Mouse (Mus musculus): ENCODE results near the gene Tmed2.
"Not testable (repeated sequence)": the region's sequence is repeated elsewhere in the genome, so short reads cannot be mapped to it uniquely, and the experiment has no call there.

Tmed2 gene

DNA sequence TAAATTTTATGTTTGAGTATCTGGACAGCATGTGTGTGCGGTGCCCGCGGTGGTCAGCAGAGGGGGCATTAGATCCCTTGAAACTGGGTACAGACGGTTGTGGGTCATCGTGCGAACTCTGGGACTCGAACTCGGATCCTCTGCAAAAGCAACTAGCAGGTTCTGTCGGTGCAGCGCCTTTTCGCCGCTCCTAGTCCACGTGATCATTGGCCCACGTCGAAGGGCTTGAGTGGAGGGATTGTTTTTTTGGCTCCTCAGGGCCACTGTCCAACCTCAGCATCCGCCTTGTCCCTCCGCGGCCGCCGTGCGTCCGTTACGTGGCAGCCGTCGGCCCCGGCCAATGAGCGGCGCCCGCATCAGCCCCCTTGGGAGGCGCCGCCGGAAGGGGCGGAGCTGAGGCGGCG is at the start of gene Tmed2:
Gene Tmed2, plus strand, starts transcription at position 313 of the 404 bp plus-strand sequence.
- peak; percentile 94 to 95 for DNase-seq (ENCODE audit: low spot score in 2 of 2)

GRCm38 (mm10) chr5:124491732-124492131 is 48.8 kb upstream of the Tmed2 start:
- DNase-seq (ENCODE audit: low spot score in 2 of 2), result no peak

DNA sequence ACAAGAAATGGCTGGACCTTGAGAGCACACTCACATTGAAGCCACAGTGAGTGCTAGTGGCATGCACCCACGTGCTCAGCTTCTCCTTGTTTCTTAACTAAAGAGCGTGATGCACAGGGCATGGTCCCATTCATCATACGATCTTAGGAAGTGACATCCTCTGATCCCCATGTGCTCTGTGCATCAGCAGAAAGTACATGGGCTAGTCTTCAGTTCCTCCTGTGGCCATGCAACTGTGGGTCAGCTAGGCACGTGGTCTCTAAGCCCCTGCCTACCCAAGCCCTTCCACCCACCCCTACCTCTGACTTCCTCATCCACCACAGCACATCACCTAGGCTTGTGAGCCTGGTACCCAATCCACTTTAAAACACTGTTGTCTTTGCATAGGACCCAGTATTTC is 47.9 kb upstream of the Tmed2 start:
- peak; percentile 34 to 36 for DNase-seq (ENCODE audit: low spot score in 2 of 2)

DNA sequence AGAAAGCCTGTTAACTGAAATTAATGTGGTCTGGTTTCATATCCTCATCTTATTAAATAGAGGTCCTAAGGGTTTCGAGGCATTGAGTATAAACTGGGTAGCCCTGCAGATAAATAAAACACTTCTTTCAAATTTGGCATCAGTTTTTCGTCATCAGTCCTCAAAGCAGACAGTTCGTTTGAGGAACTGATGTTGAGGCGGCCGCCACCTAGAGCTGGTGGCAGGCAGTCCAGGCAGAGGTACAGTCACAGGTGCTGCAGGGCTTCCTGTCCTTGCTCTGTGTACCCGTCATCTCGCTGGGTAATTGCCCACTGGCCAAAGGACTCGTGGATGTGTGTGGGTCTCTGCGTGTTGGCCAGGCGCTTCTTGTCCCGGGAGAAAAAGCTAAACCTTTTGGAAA is 47.0 kb upstream of the Tmed2 start:
- DNase-seq (ENCODE audit: low spot score in 2 of 2), result peak; percentile 37 to 43

- DNase-seq (ENCODE audit: low spot score in 2 of 2), result no peak
These were observed 44.9 kb upstream of the Tmed2 start for GRCm38 (mm10) chr5:124495547-124495946.

DNA sequence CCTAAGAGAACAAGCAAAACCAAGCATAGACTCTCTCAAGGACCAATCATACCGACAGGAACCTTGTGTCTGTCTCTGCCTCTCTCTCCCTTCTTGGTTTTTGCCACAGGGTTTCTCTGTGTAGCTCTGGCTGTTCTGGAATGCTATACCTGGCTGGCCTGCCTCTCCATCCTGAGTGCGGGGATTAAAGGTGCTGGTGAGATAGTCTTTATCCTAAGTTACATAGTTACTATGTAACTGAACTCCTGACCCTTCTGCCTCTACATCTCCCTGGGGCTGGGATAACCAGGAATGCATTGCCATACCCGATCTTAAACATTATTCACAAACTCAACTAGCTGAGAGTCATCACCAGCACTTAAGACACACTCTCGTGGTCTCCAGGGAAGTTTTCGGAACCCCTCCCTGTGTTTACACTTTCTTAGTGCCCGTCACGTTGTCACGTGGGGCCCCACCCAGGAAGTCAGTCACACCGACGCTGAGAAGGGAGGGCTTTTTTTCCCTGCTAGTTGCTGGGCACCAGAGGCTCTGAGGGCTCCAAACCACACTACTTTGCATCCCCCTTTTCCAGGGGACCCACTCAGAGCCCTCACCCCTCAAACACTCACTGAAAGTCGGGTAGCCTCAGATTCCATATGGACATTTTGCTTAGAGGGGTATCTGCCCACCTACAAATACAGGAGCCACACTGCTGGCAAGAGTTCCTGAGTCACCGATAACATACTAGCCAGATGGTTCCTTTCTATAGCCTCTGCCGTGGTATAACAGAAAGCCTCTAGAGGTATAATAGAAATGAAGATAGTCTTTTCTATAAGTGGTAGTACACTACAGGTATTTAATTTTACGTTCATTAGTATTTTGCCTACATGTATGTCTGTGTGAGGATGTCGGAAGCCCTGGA is 43.6 kb upstream of the Tmed2 start:
- peak; percentile 55 to 60 for DNase-seq (ENCODE audit: low spot score in 2 of 2)

- DNase-seq (ENCODE audit: low spot score in 2 of 2), result peak; percentile 17 to 36
These were observed 42.1 kb upstream of the Tmed2 start for GRCm38 (mm10) chr5:124498221-124498876.

DNA sequence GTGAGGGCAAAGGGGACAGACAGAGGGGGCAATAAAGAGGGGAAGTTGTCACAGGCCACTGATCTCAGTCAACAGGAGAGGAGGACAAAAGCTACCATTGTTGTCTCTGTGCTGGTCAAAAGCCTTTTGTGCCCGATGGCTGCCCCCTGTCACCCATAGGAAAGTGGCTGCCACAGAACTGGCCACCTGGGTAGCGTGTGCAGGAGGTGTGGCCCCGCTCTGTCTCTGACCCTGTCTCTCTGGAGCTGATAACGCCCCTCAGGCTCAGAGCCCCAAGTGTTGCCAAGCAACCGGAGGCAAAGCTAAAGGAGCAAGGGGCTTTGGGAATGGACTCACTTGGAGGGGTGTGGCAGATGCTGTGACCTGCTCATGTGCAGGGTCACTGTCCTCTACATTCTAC is 41.5 kb upstream of the Tmed2 start:
- no peak for DNase-seq (ENCODE audit: low spot score in 2 of 2)

DNA sequence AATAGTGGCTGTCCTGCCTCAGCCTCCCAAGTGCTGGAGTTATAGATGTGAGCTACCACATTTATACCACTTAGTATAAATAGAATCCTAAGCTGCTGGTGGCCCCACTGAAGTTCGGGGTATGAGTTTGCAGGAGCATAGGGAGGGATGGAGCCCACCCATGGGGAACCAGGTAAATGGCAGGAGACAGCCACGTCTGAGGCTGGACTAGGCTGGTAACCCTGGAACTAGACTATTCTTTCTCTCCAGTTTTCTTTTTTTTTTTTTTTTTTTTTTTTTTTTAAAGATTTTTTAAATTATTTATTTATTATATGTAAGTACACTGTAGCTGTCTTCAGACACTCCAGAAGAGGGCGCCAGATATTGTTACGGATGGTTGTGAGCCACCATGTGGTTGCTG is 40.5 kb upstream of the Tmed2 start:
- not testable (repeated sequence) for DNase-seq (ENCODE audit: low spot score in 2 of 2)

DNA sequence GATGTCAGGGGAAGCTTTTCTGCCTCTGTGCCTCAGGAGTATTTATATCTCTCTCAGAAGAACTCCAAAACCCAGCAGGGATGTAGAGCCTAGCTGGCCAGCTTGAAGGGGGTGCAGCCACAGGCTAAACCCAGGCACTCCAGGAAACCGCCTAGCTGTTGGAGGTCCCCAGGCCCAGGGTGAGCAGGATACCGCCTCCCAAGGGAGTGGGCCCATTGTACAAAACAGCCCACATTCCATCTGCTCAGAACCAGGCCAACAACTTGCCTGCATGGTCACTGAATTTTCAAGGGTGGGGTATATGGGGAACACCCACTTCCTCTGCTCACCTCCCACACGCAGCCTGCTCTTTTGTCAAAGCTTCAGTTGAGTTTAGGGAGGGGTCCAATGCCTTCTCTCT is 39.9 kb upstream of the Tmed2 start:
- DNase-seq (ENCODE audit: low spot score in 2 of 2), result no peak

DNA sequence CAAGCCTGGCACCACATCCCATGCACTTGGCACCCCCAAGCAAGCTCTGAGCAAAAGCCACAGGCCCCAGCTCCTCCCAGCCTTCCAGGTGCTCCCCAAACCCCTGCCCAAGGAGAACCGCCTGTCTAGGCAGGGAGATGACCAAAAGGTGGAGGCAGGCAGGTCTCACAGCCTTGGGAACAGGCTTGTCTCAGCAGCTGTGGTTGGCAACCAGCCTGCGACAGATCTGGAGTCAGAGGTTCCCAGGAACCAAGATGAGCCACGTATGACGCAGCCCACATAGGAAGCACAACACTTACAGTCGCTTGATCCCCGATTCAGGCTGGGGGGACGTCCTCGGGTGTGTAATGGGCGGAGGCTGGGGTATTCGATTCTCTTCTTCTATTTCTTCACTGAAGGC is 39.0 kb upstream of the Tmed2 start:
- no peak for DNase-seq (ENCODE audit: low spot score in 2 of 2)

DNA sequence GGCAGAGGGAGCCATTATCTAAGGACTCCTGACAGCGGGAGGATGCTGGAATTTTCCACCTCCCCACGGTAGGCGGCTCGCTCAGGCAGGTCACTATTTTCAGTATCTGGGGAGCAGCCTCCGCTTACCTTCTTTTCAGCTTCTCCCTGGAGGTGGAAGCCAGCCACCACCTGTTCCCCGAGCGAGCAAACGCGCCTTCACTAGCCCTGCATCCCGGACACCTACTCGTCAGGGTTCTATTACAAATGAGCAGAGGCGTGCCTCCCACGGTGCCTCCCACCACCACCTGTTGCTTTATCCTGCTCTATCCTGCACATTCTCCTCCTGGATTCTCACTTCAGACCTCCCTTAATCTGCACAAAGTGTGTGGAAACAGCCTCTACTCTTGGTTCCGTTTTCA is 36.8 kb upstream of the Tmed2 start:
- no peak for DNase-seq (ENCODE audit: low spot score in 2 of 2)

DNA sequence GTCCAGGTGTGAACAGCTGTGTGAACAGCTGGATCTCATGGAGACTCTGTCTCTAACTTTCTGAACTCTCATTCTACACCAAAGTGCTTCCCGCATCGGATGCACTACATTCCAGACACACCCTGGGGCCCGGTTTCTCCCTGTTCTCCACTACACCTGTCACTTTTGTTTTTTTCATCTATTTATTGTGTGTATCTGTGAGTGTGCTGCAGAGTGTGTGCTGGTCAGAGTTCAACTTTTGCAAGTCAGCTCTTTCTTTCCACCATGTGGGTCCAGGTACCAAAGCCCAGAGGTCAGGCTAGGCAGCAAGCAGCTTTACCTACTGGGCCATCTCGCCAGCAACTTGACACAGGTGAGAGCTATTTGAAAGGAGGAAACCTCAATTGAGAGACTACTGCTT is 35.3 kb upstream of the Tmed2 start:
- DNase-seq (ENCODE audit: low spot score in 2 of 2), result no peak

DNA sequence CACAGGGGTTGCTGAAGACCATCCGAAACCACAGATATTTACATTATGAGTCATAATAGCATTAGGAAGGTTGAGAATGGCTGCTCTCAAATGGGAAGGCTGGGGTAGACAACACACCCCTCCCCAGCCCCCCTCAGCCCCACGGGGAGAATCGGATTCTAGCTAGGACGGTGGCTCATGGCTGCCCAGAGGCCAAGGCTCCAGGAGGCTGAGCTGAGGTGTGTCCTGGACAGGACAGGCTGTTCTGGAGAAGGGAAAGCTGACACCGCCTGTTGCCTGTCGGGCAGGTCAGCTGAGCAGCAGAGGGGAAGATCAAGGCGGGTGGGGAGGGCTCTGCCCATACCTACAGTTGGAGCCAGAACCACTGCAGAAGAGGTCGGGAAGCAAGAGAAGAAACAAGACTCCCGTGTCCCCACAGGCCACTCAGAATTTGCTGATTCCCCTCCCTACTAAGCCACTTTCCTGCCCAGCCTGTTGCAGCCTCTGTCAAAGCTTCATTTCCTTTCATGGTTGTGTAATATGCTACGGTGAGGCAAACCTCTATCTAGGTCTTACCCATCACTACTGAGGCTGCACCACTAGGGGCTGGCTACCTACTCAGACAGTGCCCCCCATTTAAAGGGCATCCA is 33.6 kb upstream of the Tmed2 start:
- no peak for DNase-seq (ENCODE audit: low spot score in 2 of 2)

- DNase-seq (ENCODE audit: low spot score in 2 of 2), result no peak
These were observed 31.3 kb upstream of the Tmed2 start for GRCm38 (mm10) chr5:124509200-124509599.

DNA sequence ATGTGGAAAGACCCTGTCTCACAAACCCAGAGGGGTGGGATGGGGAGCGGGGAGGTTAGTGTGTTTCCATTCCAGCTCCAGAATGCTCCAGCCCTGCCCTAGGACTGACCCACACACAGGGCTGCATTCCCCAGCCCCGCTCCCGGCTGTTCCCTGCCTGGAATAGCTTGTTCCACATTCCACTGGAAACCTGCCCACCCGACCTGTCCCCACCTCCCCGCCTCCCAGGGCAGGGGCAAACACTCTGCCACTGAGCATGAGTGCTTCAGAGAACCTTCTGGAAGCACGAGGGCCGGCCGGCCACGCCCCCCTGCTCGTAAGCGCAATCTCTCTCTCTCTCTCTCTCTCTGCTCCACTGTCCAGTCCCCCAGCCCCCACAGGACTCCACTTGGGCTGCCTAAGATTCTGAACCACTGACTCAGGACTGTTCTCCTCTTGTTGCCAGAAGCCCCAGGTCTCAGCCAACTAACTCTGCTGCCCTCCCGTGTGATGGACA is 30.7 kb upstream of the Tmed2 start:
- DNase-seq (ENCODE audit: low spot score in 2 of 2), result no peak

DNA sequence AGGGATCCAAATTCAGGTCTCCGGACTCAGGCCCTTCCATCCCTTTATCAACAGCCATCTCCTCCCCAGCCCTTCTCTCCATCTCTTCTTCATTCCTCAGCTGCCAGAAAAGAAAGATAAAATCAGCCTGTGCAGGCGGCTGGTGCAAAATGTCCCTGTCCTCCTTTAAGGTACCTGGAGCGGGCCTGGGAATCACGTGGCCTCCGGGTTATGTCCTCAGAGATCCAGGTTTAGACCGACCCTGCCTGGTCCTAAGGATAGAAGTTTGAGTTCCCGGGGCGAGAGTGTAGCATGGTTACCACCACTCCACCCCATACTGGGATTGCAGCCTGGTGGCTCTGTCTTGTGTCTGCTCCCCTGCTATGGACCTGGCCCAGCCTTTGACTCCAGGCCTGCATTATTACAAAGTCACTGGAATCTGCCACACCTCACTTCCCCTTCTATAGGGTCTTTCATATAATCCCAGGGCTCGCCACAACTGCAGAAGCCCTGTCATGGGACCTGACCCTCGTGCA is 29.9 kb upstream of the Tmed2 start:
- no peak for DNase-seq (ENCODE audit: low spot score in 2 of 2)

GRCm38 (mm10) chr5:124515789-124516188 is 24.7 kb upstream of the Tmed2 start:
- no peak for DNase-seq (ENCODE audit: low spot score in 2 of 2)

GRCm38 (mm10) chr5:124518648-124519047 is 21.8 kb upstream of the Tmed2 start:
- DNase-seq (ENCODE audit: low spot score in 2 of 2), result no peak

DNA sequence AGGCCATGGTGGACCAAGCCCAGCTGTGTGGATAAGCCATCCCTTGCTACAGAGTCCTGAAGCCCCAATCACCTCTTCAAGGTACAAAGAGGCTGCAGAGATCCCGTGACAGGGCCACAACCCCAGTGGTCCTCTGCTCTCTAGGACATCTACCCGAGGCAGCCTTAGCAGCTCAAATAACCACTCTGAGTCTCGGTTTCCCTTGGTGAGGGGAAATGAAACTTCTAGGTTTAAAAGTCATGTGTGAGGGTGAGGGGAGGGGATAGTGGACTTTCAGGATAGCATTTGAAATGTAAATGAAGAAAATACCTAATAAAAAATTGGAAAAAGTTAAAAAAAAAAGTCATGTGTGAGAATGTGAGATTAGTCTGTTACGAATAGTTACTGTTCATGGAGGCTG is 18.9 kb upstream of the Tmed2 start:
- peak; percentile 32 to 47 for DNase-seq (ENCODE audit: low spot score in 2 of 2)

DNA sequence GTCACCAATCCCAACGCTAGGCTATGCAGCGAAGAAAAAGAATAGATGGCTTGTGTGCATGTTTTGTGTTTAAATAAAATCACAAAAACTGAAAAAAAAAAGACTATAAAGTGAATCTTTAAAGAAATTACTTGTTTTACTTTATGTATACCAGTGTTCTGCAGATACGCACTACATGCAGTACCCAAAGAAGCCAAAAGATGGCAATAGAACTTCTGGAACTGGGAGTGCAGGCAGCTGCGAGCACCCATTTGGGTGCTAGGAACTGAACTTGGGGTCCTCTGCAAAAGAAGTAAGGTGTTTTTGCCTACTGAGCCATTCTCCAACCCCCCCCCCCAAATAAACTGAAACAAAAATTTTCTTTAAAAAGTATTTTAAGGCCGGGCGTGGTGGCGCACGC is 17.5 kb upstream of the Tmed2 start:
- DNase-seq (ENCODE audit: low spot score in 2 of 2), result no peak

DNA sequence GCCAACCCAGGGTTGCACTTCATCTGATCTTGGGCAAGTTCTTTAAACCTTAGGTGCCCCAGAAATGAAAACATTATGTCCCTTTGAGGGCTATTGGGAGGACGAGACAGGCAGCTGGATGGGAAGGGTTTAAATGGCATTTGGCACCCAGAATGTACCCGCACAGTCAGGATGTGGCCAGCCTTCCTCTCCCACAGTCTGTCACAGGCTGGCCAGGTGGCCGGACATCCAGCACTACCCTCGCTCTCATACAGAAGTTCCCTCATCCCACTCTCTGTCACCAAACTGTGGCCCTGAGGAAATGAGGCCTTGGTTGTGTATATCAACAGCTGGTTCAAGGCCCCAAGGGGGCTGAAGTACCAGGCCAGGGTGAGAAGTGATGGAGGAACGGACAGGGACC is 15.6 kb upstream of the Tmed2 start:
- no peak for DNase-seq (ENCODE audit: low spot score in 2 of 2)
